Mouse (Mus musculus): ENCODE measurements around the gene Dmbx1. TPM values are rescaled to one million over a fixed set of nuclear protein-coding genes. Genes with fewer than 3 reads are reported as not detected.

Gene Dmbx1
- total RNA-seq, 2 experiments from 2014 or later = not detected

DNA sequence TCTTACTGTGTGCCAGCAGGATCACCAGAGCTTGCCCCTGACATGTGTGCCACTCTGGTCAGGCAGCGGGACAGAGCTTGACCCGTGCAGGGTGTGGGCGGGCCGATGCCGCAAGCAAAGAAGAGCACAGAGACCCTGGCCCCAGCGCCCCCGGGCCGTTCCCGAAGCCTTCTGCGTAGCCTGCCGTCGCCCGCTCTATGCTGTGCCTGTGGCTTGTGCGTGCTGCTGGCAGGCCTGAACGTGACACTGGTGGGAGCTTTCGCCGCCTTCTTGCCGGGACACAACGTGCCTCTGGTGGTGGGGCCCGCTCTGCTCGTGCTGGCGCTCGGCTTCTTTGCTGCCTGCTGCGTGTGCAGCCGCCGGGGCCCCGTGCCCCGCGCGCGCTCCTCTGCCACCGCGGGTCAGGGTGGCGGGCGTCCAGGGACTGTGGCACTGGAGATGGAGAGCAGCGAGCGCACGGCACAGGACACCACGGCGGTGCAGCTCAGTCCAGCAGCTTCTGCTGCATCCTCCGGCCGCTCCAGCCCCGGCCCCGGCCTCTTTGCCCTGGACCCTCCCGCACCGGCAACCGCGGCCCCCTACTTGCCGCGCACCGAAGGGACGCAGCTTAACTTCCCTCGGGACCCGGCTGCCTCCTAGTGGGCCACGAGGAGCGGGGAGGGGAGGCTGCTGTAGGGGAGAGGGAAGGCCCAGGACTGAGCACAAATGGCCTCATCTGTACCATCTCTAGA lies 41.7 kb downstream of the Dmbx1 start:
- no peak for ATAC-seq (replicated peaks; ENCODE audit: low FRiP score, poor library complexity, severe bottlenecking)

DNA sequence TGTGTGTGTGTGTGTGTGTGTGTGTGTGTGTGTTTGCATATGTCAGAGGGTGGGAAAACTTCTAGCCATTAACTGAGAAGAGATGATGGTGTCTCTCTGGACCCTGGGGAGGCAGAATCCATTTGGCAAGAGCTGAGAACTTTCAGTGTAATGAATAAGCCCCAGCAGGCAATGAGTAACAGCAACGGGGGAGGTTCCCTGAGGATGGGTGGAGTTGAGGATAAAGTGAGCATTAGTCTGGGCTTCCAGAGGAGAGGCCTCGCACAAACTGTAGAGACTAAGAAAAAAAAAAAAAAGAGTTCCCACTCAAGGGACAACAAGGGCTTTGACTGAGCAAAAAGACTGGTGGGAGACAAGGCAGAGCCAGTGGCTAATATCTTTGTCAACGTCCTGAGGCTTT lies 45.4 kb downstream of the Dmbx1 start:
- no peak for ATAC-seq (replicated peaks; ENCODE audit: low FRiP score, poor library complexity, severe bottlenecking)

DNA sequence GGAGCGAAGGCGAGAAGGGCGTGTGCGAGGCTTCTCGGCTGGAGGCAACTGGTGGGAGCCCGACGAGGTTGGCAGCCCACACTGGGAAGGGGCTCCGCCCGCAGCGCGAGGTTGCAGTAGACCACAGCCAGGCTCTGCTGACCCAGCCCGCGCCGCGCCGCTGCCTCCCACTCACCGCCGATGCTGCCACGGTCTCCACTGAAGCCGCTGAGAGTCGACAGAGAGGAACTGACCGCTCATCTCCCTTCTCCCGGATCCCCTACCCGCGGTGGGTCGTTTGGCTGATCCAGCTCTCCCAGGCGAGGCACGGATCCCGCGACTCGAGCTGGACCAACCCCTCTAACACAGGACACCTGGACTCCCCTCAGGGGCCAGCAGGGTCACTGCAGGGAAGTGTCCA lies 49.2 kb downstream of the Dmbx1 start, which contains the start of gene 6430628N08Rik:
Gene 6430628N08Rik, plus strand, starts transcription at position 113 of the 400 bp plus-strand sequence.
- no peak for ATAC-seq (replicated peaks; ENCODE audit: low FRiP score, poor library complexity, severe bottlenecking)

- no peak for ATAC-seq (replicated peaks; ENCODE audit: low FRiP score, poor library complexity, severe bottlenecking)
Measured at GRCm38 (mm10) chr4:115890066-115890465, 49.7 kb downstream of the Dmbx1 start.

- ATAC-seq (replicated peaks; ENCODE audit: low FRiP score, poor library complexity, severe bottlenecking) = no peak
Measured at GRCm38 (mm10) chr4:115886875-115887274, 52.9 kb downstream of the Dmbx1 start.

DNA sequence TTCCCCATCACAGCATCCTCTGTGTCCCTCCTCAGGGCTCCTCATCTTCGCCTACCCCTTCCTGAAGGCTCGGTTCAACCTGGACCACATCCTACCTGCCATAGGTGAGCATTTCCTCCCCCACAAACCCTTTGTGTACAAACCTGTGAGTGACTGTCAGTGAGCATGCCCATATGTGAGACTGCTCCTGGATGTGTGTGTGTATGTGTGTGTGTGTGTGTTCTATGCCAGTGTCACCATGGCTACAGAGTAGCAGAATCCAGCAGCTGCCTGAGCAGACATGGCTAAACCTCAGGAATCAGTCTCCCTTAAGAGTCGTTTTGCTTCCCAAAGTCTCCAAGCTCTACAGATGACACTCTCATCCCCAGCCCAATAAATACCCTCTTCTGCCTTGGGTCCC lies 53.9 kb downstream of the Dmbx1 start:
- ATAC-seq (replicated peaks; ENCODE audit: low FRiP score, poor library complexity, severe bottlenecking) = no peak

GRCm38 (mm10) chr4:115884022-115884421 lies 55.7 kb downstream of the Dmbx1 start, which contains the start of gene Kncn:
TSS of gene Kncn (plus strand) at chr4:115884400.
- ATAC-seq (replicated peaks; ENCODE audit: low FRiP score, poor library complexity, severe bottlenecking) = no peak

DNA sequence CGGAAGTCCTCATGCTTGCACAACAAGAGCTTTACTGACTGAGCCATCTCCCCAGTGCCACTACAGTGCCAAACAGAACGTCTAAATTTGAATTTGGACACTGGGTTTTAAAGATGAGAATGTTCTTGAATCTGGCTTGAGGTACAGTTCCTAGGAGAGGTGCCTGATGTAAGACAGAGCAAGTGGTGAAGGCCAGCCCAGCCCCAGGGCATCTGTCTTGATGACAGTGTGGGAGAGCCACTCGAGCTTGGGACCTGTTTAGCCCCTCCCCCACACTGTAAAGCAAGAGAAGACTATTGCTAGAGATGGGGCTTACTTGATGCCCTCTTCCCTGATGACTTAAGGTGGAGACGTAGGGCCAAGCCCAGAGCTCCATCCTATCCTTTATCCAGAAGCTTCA lies 57.5 kb downstream of the Dmbx1 start:
- no peak for ATAC-seq (replicated peaks; ENCODE audit: low FRiP score, poor library complexity, severe bottlenecking)

- no peak for ATAC-seq (replicated peaks; ENCODE audit: low FRiP score, poor library complexity, severe bottlenecking)
Measured at GRCm38 (mm10) chr4:115881183-115881582, 58.5 kb downstream of the Dmbx1 start.

- ATAC-seq (replicated peaks; ENCODE audit: low FRiP score, poor library complexity, severe bottlenecking) = no peak
Measured at GRCm38 (mm10) chr4:115878828-115879227, 60.9 kb downstream of the Dmbx1 start.

DNA sequence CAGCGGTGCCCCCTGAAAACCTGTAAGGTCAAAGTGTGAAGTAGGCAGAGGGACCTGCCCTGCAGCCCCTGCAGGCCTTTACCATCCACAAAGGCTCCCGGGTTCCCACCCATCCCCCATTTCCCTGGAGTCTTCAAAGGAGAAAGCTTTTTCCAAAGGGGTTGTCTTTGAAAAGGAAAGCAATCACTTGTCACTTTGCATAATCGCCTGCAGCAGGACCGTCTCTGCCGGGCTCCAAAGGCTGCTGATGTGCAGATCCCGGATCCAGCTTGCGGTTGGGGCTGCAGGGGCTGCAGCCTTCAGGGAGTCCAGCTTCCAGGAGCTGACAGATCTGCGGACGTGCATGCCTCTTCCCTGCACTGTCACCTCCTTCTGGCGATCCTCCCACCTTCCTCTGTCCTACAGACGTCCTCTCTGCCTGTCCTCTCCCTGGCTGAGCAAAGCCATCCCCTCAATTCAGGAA lies 61.5 kb downstream of the Dmbx1 start:
- no peak for ATAC-seq (replicated peaks; ENCODE audit: low FRiP score, poor library complexity, severe bottlenecking)

DNA sequence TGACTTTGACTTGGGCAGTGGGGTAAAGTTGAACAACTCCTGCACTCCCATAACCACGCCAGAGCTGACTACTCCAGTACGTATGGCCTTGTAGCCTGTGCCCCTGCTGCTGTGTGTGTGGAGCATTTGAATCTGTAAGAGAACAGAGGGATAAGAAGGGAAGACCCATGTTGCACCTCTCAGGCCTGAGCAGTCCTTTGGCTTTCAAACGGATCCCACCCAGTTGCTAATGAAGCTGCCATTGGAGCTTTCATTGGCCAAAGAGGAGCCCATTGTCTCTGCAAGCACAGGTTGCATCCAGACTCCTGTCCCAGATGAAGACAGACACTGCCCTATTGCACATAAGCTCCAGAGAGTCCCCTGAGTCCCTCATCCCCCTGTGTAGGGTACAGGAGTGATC lies 66.5 kb downstream of the Dmbx1 start:
- no peak for ATAC-seq (replicated peaks; ENCODE audit: low FRiP score, poor library complexity, severe bottlenecking)

DNA sequence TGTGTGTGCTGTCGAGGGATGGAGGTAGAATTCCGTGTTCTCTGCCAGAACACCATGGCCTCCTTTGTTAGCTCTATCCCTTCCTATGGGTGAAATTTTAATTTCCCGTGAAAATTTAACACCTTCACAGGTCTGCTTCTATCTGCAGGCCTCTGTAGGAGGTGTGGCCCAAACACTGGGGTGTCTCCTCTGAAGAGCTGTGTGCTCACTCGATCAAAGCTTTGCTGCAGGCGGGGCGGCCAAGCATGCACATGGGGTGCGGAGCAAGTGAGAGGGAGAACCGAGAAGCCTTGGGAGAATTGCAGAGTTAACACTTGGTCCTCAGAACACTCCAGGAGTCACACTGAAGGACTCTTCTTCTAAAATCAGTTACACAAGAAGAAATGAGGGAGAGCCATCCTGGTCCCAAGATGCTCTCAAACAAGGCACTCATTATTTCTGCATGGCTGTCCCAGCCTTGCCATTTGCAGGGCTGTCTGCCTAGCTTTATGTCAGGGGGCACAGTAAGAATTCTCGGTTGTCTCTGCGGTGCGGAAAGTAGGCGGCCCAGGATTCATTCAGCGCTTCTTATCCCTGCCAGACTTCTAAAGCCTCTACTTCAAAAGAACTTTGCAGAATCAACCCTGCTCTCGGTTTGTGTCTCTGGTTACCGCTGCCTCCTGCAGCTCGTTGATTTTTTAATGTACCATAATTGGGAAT lies 70.1 kb downstream of the Dmbx1 start:
- ATAC-seq (replicated peaks; ENCODE audit: low FRiP score, poor library complexity, severe bottlenecking) = no peak

Other genes starting within 250 kb of the Dmbx1 start
- gene Efcab14, start 202.2 kb downstream of the Dmbx1 start, total RNA-seq (2015; ENCODE audit: low replicate concordance) = 29.9 and 33.4 TPM in 2 replicates
- gene Efcab14, start 202.2 kb downstream of the Dmbx1 start, total RNA-seq (2017; ENCODE audit: low replicate concordance) = 12.7 and 27.6 TPM in 2 replicates
- not detected in 2 replicates for gene Tex38, start 158.9 kb downstream of the Dmbx1 start, total RNA-seq (2015; ENCODE audit: low replicate concordance)
- gene Tex38, start 158.9 kb downstream of the Dmbx1 start, total RNA-seq (2017; ENCODE audit: low replicate concordance) = not detected in 2 replicates
- 2.7 and 10.9 TPM in 2 replicates for gene Atpaf1, start 155.1 kb downstream of the Dmbx1 start, total RNA-seq (2015; ENCODE audit: low replicate concordance)
- gene Atpaf1, start 155.1 kb downstream of the Dmbx1 start, total RNA-seq (2017; ENCODE audit: low replicate concordance) = 1.4 and 2.3 TPM in 2 replicates
- gene Mob3c, start 111.8 kb downstream of the Dmbx1 start, total RNA-seq (2015; ENCODE audit: low replicate concordance) = 2.5 and 3.8 TPM in 2 replicates
- gene Mob3c, start 111.8 kb downstream of the Dmbx1 start, total RNA-seq (2017; ENCODE audit: low replicate concordance) = 4.6 and 4.7 TPM in 2 replicates
- 31.8 and 64.2 TPM in 2 replicates for gene Mknk1, start 100.7 kb downstream of the Dmbx1 start, total RNA-seq (2015; ENCODE audit: low replicate concordance)
- 85.6 and 115 TPM in 2 replicates for gene Mknk1, start 100.7 kb downstream of the Dmbx1 start, total RNA-seq (2017; ENCODE audit: low replicate concordance)
- not detected in 2 replicates for gene Kncn, start 55.5 kb downstream of the Dmbx1 start, total RNA-seq (2015; ENCODE audit: low replicate concordance)
- gene Kncn, start 55.5 kb downstream of the Dmbx1 start, total RNA-seq (2017; ENCODE audit: low replicate concordance) = not detected in 2 replicates
- gene 6430628N08Rik, start 49.3 kb downstream of the Dmbx1 start, total RNA-seq (2015; ENCODE audit: low replicate concordance) = not detected in 2 replicates
- not detected in 2 replicates for gene 6430628N08Rik, start 49.3 kb downstream of the Dmbx1 start, total RNA-seq (2017; ENCODE audit: low replicate concordance)
- gene Faah, start 78.0 kb upstream of the Dmbx1 start, total RNA-seq (2015; ENCODE audit: low replicate concordance) = 2.1 TPM in 1 of 2 replicates, not detected in the other
- gene Faah, start 78.0 kb upstream of the Dmbx1 start, total RNA-seq (2017; ENCODE audit: low replicate concordance) = 1.3 TPM in 1 of 2 replicates, not detected in the other
- gene Nsun4, start 114.0 kb upstream of the Dmbx1 start, total RNA-seq (2015; ENCODE audit: low replicate concordance) = 2.5 and 2.9 TPM in 2 replicates
- 0.43 and 1.1 TPM in 2 replicates for gene Nsun4, start 114.0 kb upstream of the Dmbx1 start, total RNA-seq (2017; ENCODE audit: low replicate concordance)
- gene Uqcrh, start 135.1 kb upstream of the Dmbx1 start, total RNA-seq (2015; ENCODE audit: low replicate concordance) = 197 and 223 TPM in 2 replicates
- gene Uqcrh, start 135.1 kb upstream of the Dmbx1 start, total RNA-seq (2017; ENCODE audit: low replicate concordance) = 191 and 235 TPM in 2 replicates
- gene Lrrc41, start 135.3 kb upstream of the Dmbx1 start, total RNA-seq (2015; ENCODE audit: low replicate concordance) = 3.5 and 9.0 TPM in 2 replicates
- gene Lrrc41, start 135.3 kb upstream of the Dmbx1 start, total RNA-seq (2017; ENCODE audit: low replicate concordance) = 1.3 and 3.3 TPM in 2 replicates
- gene Rad54l, start 183.8 kb upstream of the Dmbx1 start, total RNA-seq (2015; ENCODE audit: low replicate concordance) = 7.7 and 8.1 TPM in 2 replicates
- gene Rad54l, start 183.8 kb upstream of the Dmbx1 start, total RNA-seq (2017; ENCODE audit: low replicate concordance) = 14.8 and 16.8 TPM in 2 replicates
- 0.63 and 7.9 TPM in 2 replicates for gene Pomgnt1, start 183.9 kb upstream of the Dmbx1 start, total RNA-seq (2015; ENCODE audit: low replicate concordance)
- 2.2 and 6.8 TPM in 2 replicates for gene Pomgnt1, start 183.9 kb upstream of the Dmbx1 start, total RNA-seq (2017; ENCODE audit: low replicate concordance)
- not detected in 2 replicates for gene Lurap1, start 211.4 kb upstream of the Dmbx1 start, total RNA-seq (2015; ENCODE audit: low replicate concordance)
- gene Lurap1, start 211.4 kb upstream of the Dmbx1 start, total RNA-seq (2017; ENCODE audit: low replicate concordance) = not detected in 2 replicates
- not detected in 2 replicates for gene Tspan1, start 227.7 kb upstream of the Dmbx1 start, total RNA-seq (2015; ENCODE audit: low replicate concordance)
- not detected in 2 replicates for gene Tspan1, start 227.7 kb upstream of the Dmbx1 start, total RNA-seq (2017; ENCODE audit: low replicate concordance)
- not detected in 2 replicates for gene 1700042G07Rik, start 233.4 kb upstream of the Dmbx1 start, total RNA-seq (2015; ENCODE audit: low replicate concordance)
- gene 1700042G07Rik, start 233.4 kb upstream of the Dmbx1 start, total RNA-seq (2017; ENCODE audit: low replicate concordance) = not detected in 2 replicates
- gene Gm49337, start 233.5 kb upstream of the Dmbx1 start, total RNA-seq (2015; ENCODE audit: low replicate concordance) = 0.84 TPM in 1 of 2 replicates, not detected in the other
- not detected in 2 replicates for gene Gm49337, start 233.5 kb upstream of the Dmbx1 start, total RNA-seq (2017; ENCODE audit: low replicate concordance)